In the genomic region with DNA sequence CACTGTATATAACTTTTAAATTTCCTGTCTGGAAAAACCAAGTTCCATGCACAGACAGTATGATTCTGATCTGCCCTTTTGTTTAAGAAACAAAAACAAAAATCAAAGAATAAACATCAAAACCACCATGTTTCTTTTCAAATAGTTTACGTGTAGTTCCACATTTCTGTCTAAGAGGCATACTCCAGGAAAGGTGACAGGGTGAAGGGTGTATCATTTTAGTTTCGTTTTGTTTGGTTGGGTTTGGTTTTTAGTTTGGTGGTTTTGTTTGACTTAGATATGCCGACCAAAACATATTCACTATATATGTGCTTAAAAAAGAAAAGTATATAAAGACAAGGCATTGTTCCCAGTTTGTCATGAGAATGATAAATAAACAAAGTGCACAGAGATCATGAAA, we compare ENCODE assay signal across 17 mouse cellular contexts.
"Had no signal": no experiment of that assay in that cellular context is flagged by ENCODE, and none has a peak within 500 bp of the region (broad histone marks: within the 10 kb centered on the region; RNA-seq: fewer than 3 reads in every experiment).

No protein-coding gene starts in this region.

- H3K9me3 ChIP-seq: limb, embryonic 12.5 days; limb, embryonic 15.5 days; midbrain, embryonic 12.5 days; midbrain, embryonic 15.5 days; neural tube, embryonic 13.5 days had no signal

- H3K9ac ChIP-seq: limb, embryonic 12.5 days; limb, embryonic 15.5 days; liver, embryonic 14.5 days; liver, postnatal 0 days; lung, embryonic 14.5 days; midbrain, embryonic 12.5 days; midbrain, embryonic 15.5 days; neural tube, embryonic 13.5 days had no signal

- DNase-seq: kidney, postnatal 10 days; kidney, postnatal 36 days; layer of hippocampus, postnatal 36 days; left cerebral cortex, postnatal 4 days; liver, postnatal 0 days; lung, embryonic 14.5 days; thymus, adult 2 months; thymus, postnatal 14 days; thymus, postnatal 4 days had no signal

- H3K4me1 ChIP-seq: limb, embryonic 12.5 days; limb, embryonic 15.5 days; midbrain, embryonic 12.5 days; midbrain, embryonic 15.5 days; neural tube, embryonic 13.5 days had no signal

- H3K4me3 ChIP-seq: limb, embryonic 12.5 days; limb, embryonic 15.5 days; midbrain, embryonic 12.5 days; midbrain, embryonic 15.5 days; neural tube, embryonic 13.5 days had no signal

- H3K27me3 ChIP-seq: limb, embryonic 12.5 days; limb, embryonic 15.5 days; midbrain, embryonic 12.5 days; midbrain, embryonic 15.5 days; neural tube, embryonic 13.5 days had no signal

- ATAC-seq: liver, postnatal 0 days; lung, postnatal 0 days; midbrain, embryonic 15.5 days had no signal

- H3K36me3 ChIP-seq: limb, embryonic 12.5 days; limb, embryonic 15.5 days; midbrain, embryonic 12.5 days; midbrain, embryonic 15.5 days; neural tube, embryonic 13.5 days had no signal

- H3K27ac ChIP-seq: limb, embryonic 12.5 days; limb, embryonic 15.5 days; liver, embryonic 14.5 days; macrophage; midbrain, embryonic 12.5 days; midbrain, embryonic 15.5 days; neural tube, embryonic 13.5 days had no signal
